Mouse (Mus musculus) heart, postnatal 0 days (tissue): ENCODE data around the gene Shpk.

Experiments
- CTCF ChIP-seq: IDR thresholded peaks from 2 replicates; pipeline ENCODE4 v1.5.1; 2016; ENCODE audit warnings: antibody characterized with exemption, control low read depth, low read depth
- EP300 ChIP-seq: IDR thresholded peaks from 2 replicates; pipeline ENCODE4 v1.6.1; 2016; ENCODE audit warnings: antibody characterized with exemption, low read depth

GRCm38 (mm10) chr11:73267267-73267666 is 68.0 kb downstream of the Shpk start, which contains the start of gene Trpv3:
- no peak for TF ChIP-seq CTCF
- TF ChIP-seq EP300, result no peak
